Mouse (Mus musculus) forebrain, postnatal 0 days (tissue): Measurements from ENCODE around the gene Cep63. TPM values are rescaled to one million over a fixed set of nuclear protein-coding genes. Genes with fewer than 3 reads are reported as not detected.

Source experiments
- ATAC-seq: fragments of 200-750 bp; cut with Nextera tagmentation; 2 replicates; pipeline ENCODE4 v1.8.0; 2017; ENCODE audit warnings: mild to moderate bottlenecking, moderate library complexity
- DNase-seq: peaks from one replicate; pipeline ENCODE4 v3.0.0-alpha.2; 2015
- H3K27ac ChIP-seq: fragments of 300-500 bp; sonication (generic); 2 replicates; pipeline ENCODE4 v1.5.1; 2014; ENCODE audit warnings: low read depth, mild to moderate bottlenecking, antibody characterized with exemption, low read length, moderate library complexity, mixed read lengths
- H3K27me3 ChIP-seq: fragments of 300-500 bp; sonication (generic); 2 replicates; pipeline ENCODE4 v1.6.1; 2014; ENCODE audit warnings: mild to moderate bottlenecking, low read length, mixed read lengths; ENCODE audit not compliant: insufficient read depth
- H3K36me3 ChIP-seq: fragments of 300-500 bp; sonication (generic); 2 replicates; pipeline ENCODE4 v1.6.1; 2014; ENCODE audit warnings: mild to moderate bottlenecking, moderate library complexity; ENCODE audit not compliant: insufficient read depth
- H3K4me1 ChIP-seq: fragments of 300-500 bp; sonication (generic); 2 replicates; pipeline ENCODE4 v1.6.1; 2014; ENCODE audit warnings: antibody characterized with exemption; ENCODE audit not compliant: insufficient read depth
- H3K4me2 ChIP-seq: fragments of 300-500 bp; sonication (generic); 2 replicates; pipeline ENCODE4 v1.6.1; 2014; ENCODE audit warnings: low read depth, mild to moderate bottlenecking, moderate library complexity
- H3K4me3 ChIP-seq: fragments of 300-500 bp; sonication (generic); 2 replicates; pipeline ENCODE4 v1.5.1; 2014; ENCODE audit warnings: low read depth, low read length, mixed read lengths
- H3K9ac ChIP-seq: fragments of 300-500 bp; sonication (generic); 2 replicates; pipeline ENCODE4 v1.6.1; 2014; ENCODE audit warnings: mild to moderate bottlenecking
- H3K9me3 ChIP-seq: fragments of 300-500 bp; sonication (generic); 2 replicates; pipeline ENCODE4 v1.6.1; 2016; ENCODE audit warnings: low read length
- CTCF ChIP-seq: sonication (generic); IDR thresholded peaks from 2 replicates; pipeline ENCODE4 v1.5.1; 2016; ENCODE audit warnings: antibody characterized with exemption, control low read depth, low read depth
- WGBS: fragments of 180-500 bp; shearing (Covaris S2); extraction: QIAGEN DNeasy Blood & Tissue Kit; methylation state at CpG from one replicate; pipeline ENCODE4 v1.1.7; 2014; 5-methylcytosine and 5-hydroxymethylcytosine counted together
- polyA plus RNA-seq: library from polyadenylated mRNA; unstranded; fragments of >200 nt; fragmentation: Nextera tagmentation; extraction: Ambion mirVana; gene quantifications from 2 replicates; pipeline ENCODE4 v1.2.1, GENCODE M21; 2015
- total RNA-seq: library from RNA; depleted of rRNA; stranded (reverse); fragments of >200 nt; gene quantifications from 2 replicates; pipeline ENCODE4 v1.2.3, GENCODE M21; 2014

Cep63 gene
- total and polyA plus RNA-seq, 2 experiments from 2014 or later = 19.5 to 39.3 TPM

DNA sequence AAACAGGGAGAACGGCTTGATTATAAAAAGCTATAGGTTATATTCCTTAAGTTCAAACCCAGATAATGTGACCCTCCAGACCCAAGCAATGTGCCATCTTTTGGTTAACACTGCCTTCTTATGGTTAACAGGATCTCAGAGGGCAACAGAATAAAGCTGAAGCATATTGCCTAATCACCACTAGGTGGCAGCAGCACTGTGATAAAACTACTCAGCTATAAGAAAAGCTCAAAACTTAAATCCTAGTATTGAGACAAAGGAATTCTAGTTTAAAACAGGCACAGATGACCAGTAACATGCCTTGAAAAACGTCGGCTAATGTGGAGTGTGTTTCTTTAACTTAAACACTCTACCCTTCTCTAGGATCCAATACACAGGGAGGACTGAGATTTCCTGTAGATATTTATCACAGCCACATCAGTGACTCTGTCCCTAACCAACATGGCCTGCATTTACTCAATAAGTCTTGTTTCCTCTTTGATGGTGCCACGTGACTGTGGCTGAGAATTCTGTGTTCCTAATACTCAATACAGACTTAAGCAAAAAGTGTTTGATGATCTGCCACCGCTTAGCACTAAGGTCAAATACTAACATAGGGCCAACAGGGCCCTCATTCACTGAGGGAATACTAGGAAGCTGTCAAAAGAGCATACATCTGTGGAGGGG is 4.0 kb downstream of the Cep63 start:
- H3K4me1 ChIP-seq = peaks cover 5% of the 10 kb centered on the region
- H3K9ac ChIP-seq = no peak overlapping the region
- ATAC-seq (no peak), DNase-seq (peak; percentile 82)
- no peaks in the 10 kb centered on the region for H3K36me3 ChIP-seq
- WGBS = 37% methylated on average over 5 of the region's 5 CpGs
- H3K27ac ChIP-seq = no peak overlapping the region
- TF ChIP-seq CTCF = peak; percentile 90
- H3K4me2 ChIP-seq = no peak overlapping the region
- H3K27me3 ChIP-seq = no peaks in the 10 kb centered on the region
- H3K9me3 ChIP-seq = no peaks in the 10 kb centered on the region
- H3K4me3 ChIP-seq = no peak overlapping the region

GRCm38 (mm10) chr9:102621385-102621784 is 4.9 kb downstream of the Cep63 start:
- no peak for DNase-seq
- no peak overlapping the region for H3K27ac ChIP-seq
- ATAC-seq = no peak
- peaks cover 3% of the 10 kb centered on the region; the same call in 1 of the 2 replicates for H3K36me3 ChIP-seq
- H3K4me1 ChIP-seq = no peaks in the 10 kb centered on the region
- no peak overlapping the region for H3K9ac ChIP-seq
- H3K27me3 ChIP-seq = no peaks in the 10 kb centered on the region
- no peak overlapping the region for H3K4me2 ChIP-seq
- no peak for TF ChIP-seq CTCF
- 79% methylated on average over 5 of the region's 5 CpGs for WGBS
- no peak overlapping the region for H3K4me3 ChIP-seq
- H3K9me3 ChIP-seq = no peaks in the 10 kb centered on the region

- no peak overlapping the region for H3K4me2 ChIP-seq
- DNase-seq (no peak), ATAC-seq (no peak)
- H3K4me1 ChIP-seq = no peaks in the 10 kb centered on the region
- no peaks in the 10 kb centered on the region for H3K9me3 ChIP-seq
- no peak overlapping the region for H3K9ac ChIP-seq
- H3K36me3 ChIP-seq = peaks cover 21% of the 10 kb centered on the region
- no peak for TF ChIP-seq CTCF
- H3K4me3 ChIP-seq = no peak overlapping the region
- WGBS = 86% methylated on average over 9 of the region's 9 CpGs
- no peak overlapping the region for H3K27ac ChIP-seq
- no peaks in the 10 kb centered on the region for H3K27me3 ChIP-seq
Observed at GRCm38 (mm10) chr9:102616267-102616666, 10.1 kb downstream of the Cep63 start.

DNA sequence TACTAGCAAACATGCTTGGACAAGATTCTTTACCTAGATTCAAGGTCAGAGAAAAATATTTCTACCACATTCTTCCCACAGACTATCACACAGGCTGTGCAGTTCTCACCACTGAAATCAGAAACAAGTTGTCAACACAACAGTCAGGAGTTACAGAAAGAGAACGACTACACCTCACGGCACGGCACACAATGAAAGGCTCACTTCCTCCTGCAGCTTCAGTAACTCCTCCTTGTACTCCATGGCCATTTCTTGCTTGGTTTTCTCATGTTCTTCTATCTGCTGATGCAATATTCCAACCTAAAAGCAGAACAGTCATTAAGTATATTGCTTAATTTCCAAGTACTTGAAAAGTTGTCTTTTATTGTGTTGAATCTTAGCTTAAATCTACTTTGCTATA is 11.3 kb downstream of the Cep63 start:
- Histone ChIP-seq H3K4me1 (no peaks in the 10 kb centered on the region), H3K27me3 (no peaks in the 10 kb centered on the region), H3K9ac (no peak overlapping the region), H3K9me3 (no peaks in the 10 kb centered on the region), H3K36me3 (peaks cover 28% of the 10 kb centered on the region), H3K4me2 (no peak overlapping the region), H3K4me3 (no peak overlapping the region), H3K27ac (no peak overlapping the region)
- DNase-seq (no peak), ATAC-seq (no peak)
- 82% methylated on average over 3 of the region's 3 CpGs for WGBS
- no peak for TF ChIP-seq CTCF

GRCm38 (mm10) chr9:102609221-102609620 is 17.1 kb downstream of the Cep63 start:
- TF ChIP-seq CTCF = no peak
- Histone ChIP-seq H3K4me1 (no peaks in the 10 kb centered on the region), H3K27me3 (no peaks in the 10 kb centered on the region), H3K36me3 (peaks cover 28% of the 10 kb centered on the region), H3K4me2 (no peak overlapping the region), H3K4me3 (no peak overlapping the region), H3K27ac (no peak overlapping the region), H3K9me3 (no peaks in the 10 kb centered on the region), H3K9ac (no peak overlapping the region)
- no peak for ATAC-seq
- 81% methylated on average over 3 of the region's 3 CpGs for WGBS
- DNase-seq = no peak

DNA sequence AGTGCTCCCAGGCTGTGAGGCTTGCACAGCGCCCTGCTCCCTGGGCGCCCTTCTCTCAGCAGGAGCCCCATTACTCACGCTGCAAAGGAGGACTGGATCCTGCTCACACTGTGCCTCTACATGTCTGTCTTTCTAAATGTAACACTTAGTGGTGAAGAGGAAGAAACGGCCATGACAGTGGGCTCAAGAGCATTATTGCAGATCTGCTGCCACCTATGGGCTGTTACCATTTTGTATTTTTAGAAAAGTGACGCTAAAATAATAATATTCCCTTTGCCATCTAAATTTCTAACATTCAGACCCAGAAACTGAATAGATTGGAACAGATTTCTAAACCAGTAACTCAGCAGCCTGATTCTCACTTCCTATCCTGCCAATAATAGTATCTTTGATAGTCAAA is 18.9 kb downstream of the Cep63 start:
- Histone ChIP-seq H3K9me3 (no peaks in the 10 kb centered on the region), H3K27ac (no peak overlapping the region), H3K9ac (no peak overlapping the region), H3K4me3 (no peak overlapping the region), H3K27me3 (no peaks in the 10 kb centered on the region), H3K4me1 (no peaks in the 10 kb centered on the region), H3K36me3 (peaks cover 20% of the 10 kb centered on the region), H3K4me2 (no peak overlapping the region)
- peak; percentile 40 for TF ChIP-seq CTCF
- WGBS = 59% methylated on average over 5 of the region's 5 CpGs
- ATAC-seq = no peak
- peak; percentile 22 for DNase-seq

- Histone ChIP-seq H3K4me1 (no peaks in the 10 kb centered on the region), H3K4me2 (no peak overlapping the region), H3K27ac (no peak overlapping the region), H3K4me3 (no peak overlapping the region), H3K9ac (no peak overlapping the region), H3K36me3 (peaks cover 18% of the 10 kb centered on the region), H3K9me3 (no peaks in the 10 kb centered on the region), H3K27me3 (no peaks in the 10 kb centered on the region)
- 70% methylated on average over 6 of the region's 6 CpGs for WGBS
- DNase-seq (no peak), ATAC-seq (no peak)
- no peak for TF ChIP-seq CTCF
Observed at GRCm38 (mm10) chr9:102605162-102605561, 21.2 kb downstream of the Cep63 start.

- Histone ChIP-seq H3K27me3 (no peaks in the 10 kb centered on the region), H3K9me3 (no peaks in the 10 kb centered on the region), H3K36me3 (peaks cover 14% of the 10 kb centered on the region), H3K9ac (no peak overlapping the region), H3K4me2 (no peak overlapping the region), H3K27ac (no peak overlapping the region), H3K4me3 (no peak overlapping the region), H3K4me1 (no peaks in the 10 kb centered on the region)
- TF ChIP-seq CTCF = no peak
- no peak for DNase-seq
- WGBS = 90% methylated on average over 2 of the region's 2 CpGs
- no peak for ATAC-seq
Observed at GRCm38 (mm10) chr9:102601666-102602065, 24.7 kb downstream of the Cep63 start.
